Comparison of ENCODE assay signal across 13 mouse cellular contexts in the genomic region with DNA sequence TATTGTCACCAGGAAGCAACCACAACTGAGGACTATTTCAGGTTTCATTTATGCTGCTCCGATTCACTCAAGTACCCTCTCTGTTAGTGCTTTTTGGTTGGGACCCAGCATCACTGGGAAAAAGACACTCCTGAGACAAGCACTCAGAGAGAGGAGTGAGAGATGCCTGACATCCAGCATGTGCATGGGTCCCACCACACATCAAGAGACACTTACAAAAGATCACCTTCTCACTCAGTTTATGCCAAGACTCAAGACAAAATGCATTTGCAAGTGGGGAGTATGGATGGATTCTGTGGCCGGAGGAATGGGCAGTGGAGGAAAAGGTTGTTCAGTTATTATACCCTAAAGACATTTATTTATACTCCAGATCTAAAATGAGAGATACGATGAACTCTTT.
DNase-seq lines count a peak whose midpoint lies in the region; ATAC-seq lines count a peak whose summit lies in the region.
"Had no signal": no experiment of that assay in that cellular context is flagged by ENCODE, and none has a peak within 500 bp of the region (broad histone marks: within the 10 kb centered on the region; RNA-seq: fewer than 3 reads in every experiment).

No protein-coding gene starts in this region.

- H3K27ac ChIP-seq in hindbrain, embryonic 11.5 days (ENCODE audit: low read depth, low read length), result peak overlapping the region; percentile 94
- peak overlapping the region; percentile 92 for H3K27ac ChIP-seq in midbrain, embryonic 15.5 days
- H3K27ac ChIP-seq: limb, embryonic 13.5 days had no signal

- peak overlapping the region; percentile 60 for H3K4me2 ChIP-seq in hindbrain, embryonic 11.5 days (replicated peaks; ENCODE audit: low read depth, low read length)
- H3K4me2 ChIP-seq in midbrain, embryonic 15.5 days, result peak overlapping the region; percentile 58
- H3K4me2 ChIP-seq: limb, embryonic 13.5 days; lung, embryonic 14.5 days had no signal

- 63% methylated on average over 3 of the region's 3 CpGs for WGBS in hindbrain, embryonic 11.5 days
- WGBS in midbrain, embryonic 15.5 days, result 24% methylated on average over 3 of the region's 3 CpGs

- H3K9ac ChIP-seq in hindbrain, embryonic 11.5 days (ENCODE audit: low read depth, low read length), result peak overlapping the region; percentile 62
- H3K9ac ChIP-seq in midbrain, embryonic 15.5 days, result peak overlapping the region; percentile 74
- H3K9ac ChIP-seq: limb, embryonic 13.5 days; lung, embryonic 14.5 days had no signal

- no peaks in the 10 kb centered on the region for H3K4me1 ChIP-seq in hindbrain, embryonic 11.5 days (replicated peaks; ENCODE audit: control insufficient read depth, insufficient read depth, low read length)
- H3K4me1 ChIP-seq in midbrain, embryonic 15.5 days, result peaks cover 33% of the 10 kb centered on the region

- H3K9me3 ChIP-seq in hindbrain, embryonic 11.5 days (ENCODE audit: control insufficient read depth, low read length), result no peaks in the 10 kb centered on the region
- no peaks in the 10 kb centered on the region for H3K9me3 ChIP-seq in midbrain, embryonic 15.5 days
- H3K9me3 ChIP-seq: limb, embryonic 13.5 days; megakaryocyte, embryonic 14.5 days had no signal

- no peak for ATAC-seq in hindbrain, embryonic 11.5 days (ENCODE audit: low FRiP score)
- ATAC-seq in midbrain, embryonic 15.5 days (replicated peaks), result no peak
- ATAC-seq: intestine, embryonic 16.5 days had no signal

- DNase-seq in cerebellum, adult 9-11 months, result peak; percentile 21
- no peak for DNase-seq in cerebellum, postnatal 4 days (ENCODE audit: low spot score in 2 of 2)
- DNase-seq in cerebellum, postnatal 25 days, result peak; percentile 33 to 39
- peak; percentile 38 for DNase-seq in hindbrain, embryonic 11.5 days (ENCODE audit: low spot score)
- DNase-seq in adrenal gland, postnatal 10 days, result no peak
- DNase-seq in right cerebral cortex, postnatal 14 days, result no peak
- no peak for DNase-seq in testis, postnatal 14 days (ENCODE audit: low spot score)
- DNase-seq: gastrocnemius, postnatal 36 days; lung, embryonic 14.5 days had no signal

- H3K36me3 ChIP-seq in hindbrain, embryonic 11.5 days (ENCODE audit: control insufficient read depth, insufficient read depth, low read length), result no peaks in the 10 kb centered on the region
- H3K36me3 ChIP-seq in midbrain, embryonic 15.5 days (replicated peaks), result no peaks in the 10 kb centered on the region
- H3K36me3 ChIP-seq: limb, embryonic 13.5 days had no signal

- H3K27me3 ChIP-seq in hindbrain, embryonic 11.5 days (ENCODE audit: control insufficient read depth, insufficient read depth, low read length), result no peaks in the 10 kb centered on the region
- H3K27me3 ChIP-seq in midbrain, embryonic 15.5 days (replicated peaks), result no peaks in the 10 kb centered on the region

- peak overlapping the region; percentile 49 for H3K4me3 ChIP-seq in hindbrain, embryonic 11.5 days (ENCODE audit: low read depth, low read length)
- H3K4me3 ChIP-seq in midbrain, embryonic 15.5 days, result peak overlapping the region; percentile 54
- H3K4me3 ChIP-seq: limb, embryonic 13.5 days; megakaryocyte, embryonic 14.5 days had no signal

Comparison
In these comparisons a context has a peak if more than half of its experiments do, and no peak if none do; other contexts are left out.
1. DNase-seq: peak in cerebellum, adult 9-11 months (single experiment), cerebellum, postnatal 25 days (2 of 2) and hindbrain, embryonic 11.5 days (single experiment); none in cerebellum, postnatal 4 days (0 of 2), adrenal gland, postnatal 10 days (single experiment), right cerebral cortex, postnatal 14 days (single experiment) and testis, postnatal 14 days (single experiment).